Mouse (Mus musculus) kidney, adult 9 months (tissue): ENCODE measurements around the gene Fam178b.

Experiments
- DNase-seq: peaks from one replicate; pipeline ENCODE4 v3.0.0; 2022

Gene Fam178b

DNA sequence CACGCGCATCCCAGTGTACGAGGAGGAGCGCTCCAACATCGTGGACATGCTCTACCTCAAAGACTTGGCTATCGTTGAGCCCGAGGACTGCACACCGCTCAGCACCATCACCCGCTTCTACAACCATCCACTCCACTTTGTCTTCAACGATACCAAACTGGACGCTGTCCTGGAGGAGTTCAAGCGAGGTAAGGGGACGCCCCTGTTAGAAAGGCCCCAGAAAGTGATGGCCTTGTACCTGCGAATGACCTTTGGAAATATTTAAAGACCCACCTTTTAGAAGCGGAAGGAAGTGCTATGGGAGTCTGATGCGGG, 170.1 kb downstream of the Fam178b start:
- no peak for DNase-seq
